Mouse (Mus musculus) forebrain, embryonic 12.5 days (tissue): Measurements from ENCODE around the gene Birc3. TPM values are rescaled to one million over a fixed set of nuclear protein-coding genes. Genes with fewer than 3 reads are reported as not detected.
"Not testable (repeated sequence)": the region's sequence is repeated elsewhere in the genome, so short reads cannot be mapped to it uniquely, and the experiment has no call there.

ENCODE experiments used
- ATAC-seq: fragments of 200-750 bp; cut with Nextera tagmentation; 2 replicates; pipeline ENCODE4 v1.8.0; 2017; ENCODE audit warnings: moderate TSS enrichment; ENCODE audit not compliant: low FRiP score
- H3K27ac ChIP-seq: fragments of 300-500 bp; sonication (generic); 2 replicates; pipeline ENCODE4 v1.5.1; 2016; ENCODE audit warnings: mild to moderate bottlenecking
- H3K27me3 ChIP-seq: fragments of 300-500 bp; sonication (generic); 2 replicates; pipeline ENCODE4 v1.6.1; 2016; ENCODE audit warnings: mild to moderate bottlenecking
- H3K36me3 ChIP-seq: fragments of 300-500 bp; sonication (generic); replicated peaks from 2 replicates; pipeline ENCODE4 v1.6.1; 2016; ENCODE audit warnings: mild to moderate bottlenecking
- H3K4me1 ChIP-seq: fragments of 300-500 bp; sonication (generic); 2 replicates; pipeline ENCODE4 v1.6.1; 2016
- H3K4me2 ChIP-seq: fragments of 300-500 bp; sonication (generic); 2 replicates; pipeline ENCODE4 v1.6.1; 2016; ENCODE audit warnings: mild to moderate bottlenecking, moderate library complexity
- H3K4me3 ChIP-seq: fragments of 300-500 bp; sonication (generic); replicated peaks from 2 replicates; pipeline ENCODE4 v1.5.1; 2016; ENCODE audit warnings: mild to moderate bottlenecking
- H3K9ac ChIP-seq: fragments of 300-500 bp; sonication (generic); 2 replicates; pipeline ENCODE4 v1.6.1; 2016; ENCODE audit warnings: mild to moderate bottlenecking
- H3K9me3 ChIP-seq: fragments of 300-500 bp; sonication (generic); 2 replicates; pipeline ENCODE4 v1.6.1; 2016
- WGBS: fragments of 180-500 bp; shearing (Covaris S2); methylation state at CpG from one replicate; pipeline ENCODE4 v1.1.7; 2016; 5-methylcytosine and 5-hydroxymethylcytosine counted together
- polyA plus RNA-seq: library from polyadenylated mRNA; unstranded; fragments of >200 nt; fragmentation: Nextera tagmentation; extraction: Ambion mirVana; gene quantifications from 2 replicates; pipeline ENCODE4 v1.2.1, GENCODE M21; 2016

Gene Birc3
- polyA plus RNA-seq, 1 experiment from 2014 or later, result 3.7 TPM

DNA sequence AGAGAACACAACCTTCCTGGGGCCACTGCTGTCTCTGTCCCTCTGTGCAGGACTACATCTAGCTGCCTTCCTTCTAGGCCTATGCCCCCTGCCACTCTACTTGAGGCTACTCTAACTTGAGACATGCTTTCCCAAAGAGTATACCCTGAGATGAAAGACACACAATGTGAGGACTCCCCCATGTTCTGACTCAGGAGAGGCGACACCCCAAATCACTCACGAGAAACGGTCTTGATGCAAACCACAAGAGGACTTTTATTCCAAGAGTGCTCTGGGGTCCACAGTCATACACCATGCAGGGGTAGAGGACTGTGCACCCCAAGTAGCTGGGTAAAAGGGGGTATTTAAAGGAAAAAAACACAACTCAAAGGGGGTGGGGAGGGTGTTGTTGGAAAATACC lies 11.4 kb upstream of the Birc3 start:
- no peaks in the 10 kb centered on the region for H3K27me3 ChIP-seq
- no peak for ATAC-seq
- H3K27ac ChIP-seq, result no peak overlapping the region
- no peak overlapping the region for H3K4me2 ChIP-seq
- H3K4me3 ChIP-seq, result no peak overlapping the region
- WGBS, result 95% methylated on average over 3 of the region's 3 CpGs
- H3K9me3 ChIP-seq, result no peaks in the 10 kb centered on the region
- H3K9ac ChIP-seq, result no peak overlapping the region
- no peaks in the 10 kb centered on the region for H3K4me1 ChIP-seq
- no peaks in the 10 kb centered on the region for H3K36me3 ChIP-seq

DNA sequence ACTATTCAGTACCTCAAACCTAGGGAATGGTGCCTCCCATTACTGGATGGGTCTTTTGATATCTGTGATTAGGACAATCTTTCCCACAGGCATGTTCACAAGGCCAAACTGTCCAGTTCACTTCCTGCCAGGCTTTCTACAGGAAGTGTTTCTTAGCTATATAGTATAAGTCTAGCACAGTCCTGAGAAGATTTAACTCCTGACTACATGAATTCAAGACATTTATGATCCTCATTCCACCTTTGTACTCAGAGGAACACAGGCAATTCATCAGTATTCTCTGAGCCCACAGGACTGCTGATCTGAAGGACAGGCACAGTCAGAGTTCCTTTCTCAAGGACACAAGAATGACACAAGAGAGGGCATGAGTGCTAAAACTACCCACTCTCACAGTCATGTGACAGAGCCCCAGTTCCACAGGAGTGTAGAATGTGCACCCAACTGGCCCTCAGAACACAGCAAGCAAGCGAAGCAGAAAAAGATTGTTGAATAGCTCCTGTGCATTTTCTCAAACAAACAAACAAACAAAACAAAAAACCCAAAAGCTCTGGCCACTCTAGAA lies 9.4 kb upstream of the Birc3 start:
- whole genome bisulfite sequencing, result 97% methylated on average over 1 of the region's 1 CpGs
- no peaks in the 10 kb centered on the region for H3K27me3 ChIP-seq

DNA sequence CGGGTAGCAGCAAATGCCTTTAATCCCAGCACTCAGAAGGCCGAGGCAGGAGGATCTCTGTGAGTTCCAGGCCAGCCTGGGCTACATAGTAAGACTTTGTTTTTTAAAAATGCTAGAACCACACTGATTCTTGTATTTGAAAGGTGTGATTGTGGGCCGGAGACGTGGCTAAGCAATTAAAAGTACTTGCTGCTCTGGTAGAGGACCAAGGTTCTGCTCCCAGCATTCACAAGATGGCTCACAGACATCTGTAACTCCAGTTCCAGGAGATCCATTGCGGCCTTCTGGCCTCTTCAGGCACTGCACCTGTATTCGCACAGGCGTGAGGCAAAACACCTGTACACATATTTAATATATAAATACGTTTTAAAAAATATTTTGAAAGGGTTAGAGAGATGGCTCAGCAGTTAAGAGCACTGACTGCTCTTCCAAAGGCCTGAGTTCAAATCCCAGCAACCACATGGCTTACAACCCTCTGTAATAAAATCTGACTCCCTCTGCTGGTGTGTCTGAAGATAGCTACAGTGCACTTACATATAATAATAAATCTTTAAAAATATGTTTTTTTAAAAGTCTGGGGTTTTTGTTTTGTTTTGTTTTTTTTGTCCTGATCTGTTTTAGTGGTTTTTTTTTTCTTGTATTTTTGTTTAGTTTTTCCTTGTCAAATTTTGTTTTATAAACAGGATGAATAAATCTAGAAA lies 675 bp upstream of the Birc3 start:
- no peak overlapping the region for H3K27ac ChIP-seq
- WGBS, result 93% methylated on average over 8 of the region's 8 CpGs
- H3K9ac ChIP-seq, result no peak overlapping the region
- H3K4me1 ChIP-seq, result peaks cover 9% of the 10 kb centered on the region
- no peaks in the 10 kb centered on the region for H3K36me3 ChIP-seq
- no peak overlapping the region for H3K4me2 ChIP-seq
- ATAC-seq, result no peak
- no peaks in the 10 kb centered on the region for H3K9me3 ChIP-seq
- H3K27me3 ChIP-seq, result no peaks in the 10 kb centered on the region
- H3K4me3 ChIP-seq, result no peak overlapping the region

More for the DNA sequence above, 9.4 kb upstream of the Birc3 start:
- H3K4me2 ChIP-seq, result no peak overlapping the region
- H3K9ac ChIP-seq, result no peak overlapping the region
- no peak overlapping the region for H3K27ac ChIP-seq
- ATAC-seq, result no peak
- no peaks in the 10 kb centered on the region for H3K9me3 ChIP-seq
- no peaks in the 10 kb centered on the region for H3K4me1 ChIP-seq
- H3K36me3 ChIP-seq, result no peaks in the 10 kb centered on the region
- H3K4me3 ChIP-seq, result no peak overlapping the region

- no peaks in the 10 kb centered on the region for H3K27me3 ChIP-seq
- WGBS, result 19% methylated on average over 23 of the region's 23 CpGs
- H3K36me3 ChIP-seq, result no peaks in the 10 kb centered on the region
- H3K9ac ChIP-seq, result peak overlapping the region; percentile 62
- H3K4me2 ChIP-seq, result peak overlapping the region; percentile 91
- peak overlapping the region; percentile 47 for H3K4me3 ChIP-seq
- ATAC-seq, result peak; percentile 15; the same call in 1 of the 2 replicates
- peaks cover 9% of the 10 kb centered on the region for H3K4me1 ChIP-seq
- no peaks in the 10 kb centered on the region for H3K9me3 ChIP-seq
- no peak overlapping the region for H3K27ac ChIP-seq
Observed at GRCm38 (mm10) chr9:7872044-7872774, 777 bp downstream of the Birc3 start.

GRCm38 (mm10) chr9:7871316-7872043 lies 1.5 kb downstream of the Birc3 start:
- Histone ChIP-seq H3K9me3 (no peaks in the 10 kb centered on the region), H3K27me3 (no peaks in the 10 kb centered on the region), H3K4me1 (peaks cover 9% of the 10 kb centered on the region), H3K36me3 (no peaks in the 10 kb centered on the region), H3K4me2 (no peak overlapping the region), H3K27ac (no peak overlapping the region), H3K9ac (no peak overlapping the region), H3K4me3 (no peak overlapping the region)
- WGBS, result 66% methylated on average over 4 of the region's 4 CpGs
- ATAC-seq, result no peak; the same call in 1 of the 2 replicates

- H3K9ac ChIP-seq, result no peak overlapping the region
- H3K4me1 ChIP-seq, result peaks cover 9% of the 10 kb centered on the region
- ATAC-seq, result no peak
- H3K4me2 ChIP-seq, result no peak overlapping the region
- 94% methylated on average over 10 of the region's 10 CpGs for WGBS
- no peaks in the 10 kb centered on the region for H3K36me3 ChIP-seq
- H3K27me3 ChIP-seq, result no peaks in the 10 kb centered on the region
- no peak overlapping the region for H3K4me3 ChIP-seq
- no peak overlapping the region for H3K27ac ChIP-seq
- no peaks in the 10 kb centered on the region for H3K9me3 ChIP-seq
Observed at GRCm38 (mm10) chr9:7870556-7871315, 2.2 kb downstream of the Birc3 start.

DNA sequence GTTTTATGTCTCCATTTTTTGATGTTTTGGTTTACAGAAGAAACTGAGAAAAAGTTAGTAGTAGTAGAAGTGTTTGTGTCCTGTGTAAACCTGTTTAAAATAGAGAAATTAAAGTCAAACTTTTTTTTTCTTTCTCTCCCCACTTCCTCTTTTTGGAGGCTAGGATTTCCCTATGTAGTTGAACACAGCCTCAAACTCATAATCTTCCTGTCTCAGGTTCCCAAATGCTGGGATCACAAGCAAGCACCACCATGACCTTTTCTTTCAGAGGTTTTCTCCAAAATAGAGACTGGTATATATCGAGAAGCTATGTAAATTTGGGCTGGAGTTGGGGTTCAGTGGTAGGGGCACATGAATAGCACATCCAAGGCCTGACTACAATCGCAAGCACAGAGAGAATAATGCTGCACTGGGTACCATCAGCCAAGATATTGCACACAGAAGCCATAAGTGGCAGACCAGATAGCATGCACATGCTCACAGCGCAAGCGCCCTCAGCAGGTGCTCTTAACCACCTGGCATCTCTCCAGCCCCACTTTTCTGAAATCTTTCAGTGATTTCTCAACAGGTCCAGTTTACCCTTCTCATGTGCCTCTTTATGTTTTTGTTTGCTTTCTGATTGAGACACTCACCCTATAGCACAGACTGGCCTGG lies 4.0 kb downstream of the Birc3 start:
- H3K9me3 ChIP-seq, result no peaks in the 10 kb centered on the region
- 91% methylated on average over 4 of the region's 4 CpGs for WGBS

DNA sequence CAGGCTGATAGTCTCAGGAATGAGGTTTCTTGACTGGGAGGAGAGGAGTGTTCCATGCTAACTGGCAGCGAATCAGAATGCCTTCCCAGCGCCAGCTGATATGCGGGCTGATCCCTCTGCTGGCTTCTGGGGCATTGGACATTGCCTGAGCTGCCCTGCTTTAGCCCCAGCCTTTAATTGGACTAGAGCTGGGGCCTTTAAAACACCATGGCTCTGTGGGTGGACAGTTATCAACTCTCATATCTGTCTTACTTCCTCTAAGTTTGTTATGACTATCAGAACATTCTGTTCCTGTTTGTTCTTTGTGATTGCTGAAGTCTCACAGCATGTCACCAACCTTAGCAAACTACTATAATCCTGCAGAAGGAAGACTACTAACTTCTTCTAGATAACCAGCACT lies 5.0 kb downstream of the Birc3 start:
- Histone ChIP-seq H3K27ac (no peak overlapping the region), H3K36me3 (no peaks in the 10 kb centered on the region), H3K9ac (no peak overlapping the region), H3K9me3 (no peaks in the 10 kb centered on the region), H3K4me1 (peaks cover 7% of the 10 kb centered on the region), H3K4me3 (no peak overlapping the region), H3K27me3 (no peaks in the 10 kb centered on the region), H3K4me2 (no peak overlapping the region)
- ATAC-seq, result no peak
- WGBS, result 92% methylated on average over 3 of the region's 3 CpGs

More for the DNA sequence above, 4.0 kb downstream of the Birc3 start:
- peaks cover 9% of the 10 kb centered on the region for H3K4me1 ChIP-seq
- no peaks in the 10 kb centered on the region for H3K36me3 ChIP-seq
- no peak overlapping the region for H3K9ac ChIP-seq
- H3K27me3 ChIP-seq, result no peaks in the 10 kb centered on the region
- H3K4me3 ChIP-seq, result no peak overlapping the region
- no peak for ATAC-seq
- H3K4me2 ChIP-seq, result no peak overlapping the region
- H3K27ac ChIP-seq, result no peak overlapping the region

DNA sequence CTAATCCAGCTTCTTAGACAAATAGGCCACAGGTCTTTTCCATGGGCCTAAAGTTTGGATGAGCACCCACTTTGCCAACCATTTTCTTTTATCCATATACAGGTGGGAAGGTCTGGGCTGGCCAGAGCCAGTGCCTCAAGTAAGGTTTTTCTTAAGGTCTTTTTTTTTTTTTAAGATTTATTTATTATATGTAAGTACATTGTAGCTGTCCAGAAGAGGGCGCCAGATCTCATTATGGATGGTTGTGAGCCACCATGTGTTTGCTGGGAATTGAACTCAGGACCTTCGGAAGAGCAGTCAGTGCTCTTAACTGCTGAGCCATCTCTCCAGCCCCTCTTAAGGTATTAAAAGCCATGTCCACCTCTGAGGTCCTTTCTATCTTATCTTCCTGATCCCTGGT lies 6.0 kb downstream of the Birc3 start:
- not testable (repeated sequence) for H3K4me3 ChIP-seq, H3K9me3 ChIP-seq, H3K27ac ChIP-seq, H3K27me3 ChIP-seq, H3K4me2 ChIP-seq, H3K36me3 ChIP-seq, H3K4me1 ChIP-seq, ATAC-seq, H3K9ac ChIP-seq
- WGBS, result 81% methylated on average over 2 of the region's 2 CpGs

- Histone ChIP-seq H3K4me2 (no peak overlapping the region), H3K27ac (no peak overlapping the region), H3K9ac (no peak overlapping the region), H3K9me3 (no peaks in the 10 kb centered on the region), H3K4me3 (no peak overlapping the region), H3K4me1 (no peaks in the 10 kb centered on the region), H3K36me3 (no peaks in the 10 kb centered on the region), H3K27me3 (no peaks in the 10 kb centered on the region)
- WGBS, result 89% methylated on average over 5 of the region's 5 CpGs
- no peak for ATAC-seq
Observed at GRCm38 (mm10) chr9:7860976-7861375, 12.0 kb downstream of the Birc3 start.

- H3K4me1 ChIP-seq, result no peaks in the 10 kb centered on the region
- no peak overlapping the region for H3K9ac ChIP-seq
- no peaks in the 10 kb centered on the region for H3K27me3 ChIP-seq
- 64% methylated on average over 3 of the region's 3 CpGs for WGBS
- no peaks in the 10 kb centered on the region for H3K36me3 ChIP-seq
- no peak overlapping the region for H3K4me2 ChIP-seq
- no peak overlapping the region for H3K27ac ChIP-seq
- H3K4me3 ChIP-seq, result no peak overlapping the region
- H3K9me3 ChIP-seq, result no peaks in the 10 kb centered on the region
- no peak for ATAC-seq
Observed at GRCm38 (mm10) chr9:7855912-7856311, 17.1 kb downstream of the Birc3 start.
